Mouse (Mus musculus) layer of hippocampus, postnatal 14 days (tissue): Measurements from ENCODE around the gene Hcrtr2. TPM values are rescaled to one million over a fixed set of nuclear protein-coding genes. Genes with fewer than 3 reads are reported as not detected.

ENCODE experiments used
- DNase-seq, 2 experiments: peaks; one replicate each; pipeline ENCODE4 v3.0.0; 2021 to 2022; ENCODE audit warnings: low spot score in 2 of 2, mixed read lengths in 1 of 2
- total RNA-seq, 2 experiments: library from RNA; stranded (reverse); gene quantifications; 2 replicates each; pipeline ENCODE4 v1.2.3; 2021

Gene Hcrtr2
- total RNA-seq, 2 experiments from 2014 or later = 3.8 to 4.5 TPM

- peak; percentile 66 to 84 for DNase-seq
These were observed 87.0 kb downstream of the Hcrtr2 start for GRCm38 (mm10) chr9:76236626-76237025.

- DNase-seq = peak in 1 of 2 experiments; percentile 9
These were observed 87.6 kb downstream of the Hcrtr2 start for GRCm38 (mm10) chr9:76235945-76236503.

- no peak for DNase-seq
These were observed 88.8 kb downstream of the Hcrtr2 start for GRCm38 (mm10) chr9:76234899-76235298.

- no peak for DNase-seq
These were observed 93.3 kb downstream of the Hcrtr2 start for GRCm38 (mm10) chr9:76230400-76230799.

- DNase-seq = no peak
These were observed 106.3 kb downstream of the Hcrtr2 start for GRCm38 (mm10) chr9:76217178-76217975.

GRCm38 (mm10) chr9:76214678-76215077, 109.0 kb downstream of the Hcrtr2 start:
- peak in 1 of 2 experiments; percentile 46 for DNase-seq

- no peak for DNase-seq
These were observed 110.1 kb downstream of the Hcrtr2 start, which contains the start of gene Gfral for GRCm38 (mm10) chr9:76213557-76213956. Gfral (minus strand) TSS chr9:76213657.

- DNase-seq = no peak
These were observed 126.7 kb downstream of the Hcrtr2 start for GRCm38 (mm10) chr9:76196917-76197316.

GRCm38 (mm10) chr9:76179221-76179620, 144.4 kb downstream of the Hcrtr2 start:
- DNase-seq = no peak

Other genes starting within 250 kb of the Hcrtr2 start
- gene Gfral, start 110.2 kb downstream of the Hcrtr2 start, total RNA-seq = under 1 TPM in 1 of 2 experiments, not detected in 1; 0.16 TPM
- under 1 TPM; 0.07 to 0.24 TPM for gene Fam83b, start 243.3 kb upstream of the Hcrtr2 start, total RNA-seq